Mouse (Mus musculus): ENCODE measurements around the gene Clint1.

Gene Clint1

DNA sequence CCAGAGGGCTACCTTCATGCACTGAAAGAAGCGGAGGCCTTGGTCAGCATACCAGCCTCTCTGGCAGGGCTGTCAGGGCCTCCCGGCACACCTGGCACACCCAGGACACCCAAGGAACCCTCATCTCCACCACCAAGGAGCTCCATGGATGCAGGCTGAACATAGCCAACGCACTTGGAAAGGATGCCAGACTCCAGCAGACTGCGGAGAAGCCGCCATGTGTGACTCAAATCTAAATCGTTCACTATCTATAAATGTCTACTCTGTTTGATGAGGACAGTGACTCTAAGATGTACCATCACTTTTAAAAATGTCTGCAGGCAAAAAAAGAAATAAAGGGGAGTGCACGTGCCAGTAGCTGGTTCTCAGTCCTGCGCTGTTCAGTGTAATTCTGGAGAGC is 85.6 kb downstream of the Clint1 start:
- no peak for DNase-seq

DNA sequence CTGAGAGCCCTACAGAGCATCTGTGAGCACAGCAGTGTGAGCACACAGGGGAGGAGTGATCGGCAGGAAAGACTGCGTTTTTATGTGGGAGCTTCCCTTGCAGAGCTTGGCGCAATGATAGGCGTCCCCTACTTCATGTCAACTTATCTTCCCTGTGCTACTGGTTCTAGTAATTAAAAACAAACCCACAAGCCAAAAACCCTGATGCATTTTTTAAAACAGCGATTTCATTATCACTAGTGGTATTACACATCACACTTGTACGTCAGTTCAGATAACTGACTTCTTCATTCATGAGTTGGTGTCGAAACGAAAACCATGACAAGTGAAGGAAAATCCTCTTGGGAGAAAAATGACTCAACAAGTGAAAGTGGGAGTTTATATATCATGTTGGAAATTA is 87.1 kb downstream of the Clint1 start:
- no peak for DNase-seq

GRCm38 (mm10) chr11:45942281-45942680 is 90.4 kb downstream of the Clint1 start:
- no peak for DNase-seq

- no peak for DNase-seq
Observed at GRCm38 (mm10) chr11:45943108-45943705, 91.4 kb downstream of the Clint1 start.

DNA sequence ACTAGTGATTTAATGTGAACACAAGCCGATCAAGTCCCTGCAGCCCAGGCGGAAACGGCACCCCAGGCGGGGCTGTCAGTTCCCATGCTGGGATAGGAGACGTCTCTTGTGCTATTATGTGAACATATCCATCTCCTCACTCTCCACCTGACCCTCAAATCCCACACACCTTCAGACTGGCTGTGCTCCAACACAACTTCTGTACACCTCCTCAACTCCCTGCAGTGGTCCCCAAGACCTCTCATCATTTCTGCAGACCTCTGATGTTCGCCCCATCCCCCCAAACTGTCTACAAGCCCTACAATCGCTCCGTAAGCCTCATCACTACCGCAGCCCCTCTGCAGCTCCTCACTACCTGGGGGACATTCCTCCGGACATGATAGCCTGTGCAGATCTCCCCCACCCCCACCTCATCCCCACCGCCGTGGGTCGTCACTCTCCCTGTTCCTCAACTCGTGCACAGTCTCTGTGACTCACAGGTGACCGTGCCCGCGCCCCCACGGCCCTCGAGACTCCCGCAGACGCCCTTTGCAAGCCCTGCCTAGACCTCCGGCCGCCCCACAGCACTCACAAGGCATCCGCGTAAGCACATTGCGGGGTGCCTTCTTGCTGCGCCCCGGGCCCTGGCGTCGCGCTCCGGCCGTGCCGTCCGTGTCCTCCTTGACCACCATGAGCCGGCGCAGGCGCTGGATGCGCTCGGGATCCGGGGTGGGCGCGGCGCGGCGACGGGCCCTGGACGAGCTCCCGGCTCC is 92.2 kb downstream of the Clint1 start:
- DNase-seq, result peak; percentile 31 to 32

DNA sequence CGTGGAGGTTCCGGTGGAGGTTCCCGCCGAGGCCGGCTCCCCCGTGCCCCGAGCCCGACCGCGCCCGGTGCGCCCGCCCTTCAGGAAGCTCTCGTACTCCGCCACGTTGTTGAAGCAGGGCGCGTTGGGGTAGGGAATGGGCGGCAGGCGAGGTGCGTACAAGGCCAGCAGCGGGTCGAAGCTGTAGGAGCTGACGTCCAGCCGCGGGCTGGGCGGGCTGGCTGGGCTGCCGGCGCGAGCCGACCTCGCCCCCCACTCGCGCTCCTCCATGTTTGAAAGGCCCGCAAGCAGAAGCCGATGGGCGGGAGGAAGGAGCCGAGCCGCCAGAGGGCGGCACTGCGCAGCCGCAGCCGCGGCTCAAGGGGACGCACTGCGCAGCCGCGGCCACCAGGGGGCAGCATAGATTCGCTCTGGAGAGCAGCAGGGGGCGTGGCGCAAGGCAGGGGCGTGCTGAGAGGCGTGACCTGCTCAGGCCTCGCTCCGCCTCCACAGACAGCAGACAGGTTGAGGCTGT is 92.8 kb downstream of the Clint1 start, which contains the start of gene Lsm11:
Gene Lsm11, minus strand, starts transcription at position 293 of the 514 bp plus-strand sequence.
- DNase-seq, result peak; percentile 98

GRCm38 (mm10) chr11:45946796-45947195 is 94.9 kb downstream of the Clint1 start:
- DNase-seq, result no peak

DNA sequence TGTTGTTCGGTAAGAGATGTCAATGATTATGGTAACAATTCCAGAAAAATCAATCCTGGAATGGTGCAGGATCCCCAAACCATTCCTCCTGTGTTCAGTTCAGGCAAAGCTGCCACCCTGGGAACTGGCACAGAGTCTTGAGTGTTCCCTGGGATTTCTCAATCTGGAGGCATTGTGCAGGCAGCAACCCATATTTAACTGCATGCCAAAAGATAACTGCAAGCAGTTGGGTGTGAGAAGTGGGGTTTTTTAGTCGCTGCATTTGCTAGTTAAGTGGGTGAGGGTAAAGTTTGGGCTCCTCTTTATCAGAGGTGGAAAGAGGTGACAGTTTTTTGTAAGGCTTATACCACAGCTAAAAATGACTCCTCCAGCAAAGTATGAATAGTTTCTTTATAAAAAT is 95.6 kb downstream of the Clint1 start:
- DNase-seq, result no peak

DNA sequence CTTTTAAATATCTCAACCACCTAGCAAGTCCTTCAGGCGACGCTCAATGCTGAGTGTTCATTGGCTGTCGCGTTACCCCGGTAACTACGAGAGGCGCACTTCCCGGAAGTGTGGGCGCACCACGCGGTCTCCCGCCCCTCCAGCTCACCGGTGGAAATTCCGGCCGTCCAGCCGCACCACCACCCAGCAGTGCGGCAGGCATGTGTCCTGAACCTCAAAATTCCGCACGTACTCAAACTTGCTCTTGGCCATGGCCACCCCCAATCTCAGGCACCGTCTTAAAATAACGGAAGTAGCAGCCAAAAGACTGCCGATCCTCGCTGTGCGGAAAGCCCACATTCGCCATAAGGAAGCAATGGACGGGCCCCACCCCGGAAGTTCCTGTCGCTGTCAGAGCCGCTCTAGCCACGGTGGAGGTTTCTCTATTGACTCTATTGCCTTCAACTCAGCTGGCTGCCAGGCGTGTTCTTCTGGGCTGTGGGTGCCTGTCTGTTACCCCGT is 103.3 kb downstream of the Clint1 start, which contains the start of gene Thg1l:
Gene Thg1l, minus strand, starts transcription at position 368 of the 501 bp plus-strand sequence.
- DNase-seq, result peak; percentile 92 to 95

DNA sequence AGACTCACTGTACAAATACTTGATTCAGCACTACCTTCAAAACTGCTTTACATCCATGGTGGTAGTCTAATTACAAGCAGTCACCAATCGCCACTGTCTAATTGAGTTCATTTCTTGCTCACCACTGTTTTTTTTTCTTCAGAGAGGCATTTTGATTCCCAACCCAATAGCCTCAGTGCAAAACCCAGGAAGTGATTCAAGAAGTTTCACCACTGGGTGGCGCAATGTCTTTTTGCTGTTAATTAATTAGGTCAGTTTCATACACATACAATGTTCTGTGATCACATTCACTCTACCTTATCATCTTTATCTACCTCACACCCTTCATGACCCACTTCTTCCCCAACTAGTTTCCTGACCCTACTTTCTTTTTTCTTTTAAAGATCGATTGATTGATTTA is 107.7 kb downstream of the Clint1 start:
- DNase-seq, result peak; percentile 63 to 69

GRCm38 (mm10) chr11:45960003-45960402 is 108.2 kb downstream of the Clint1 start:
- DNase-seq, result no peak
